Mouse (Mus musculus): ENCODE results near the gene Enho. TPM values are rescaled to one million over a fixed set of nuclear protein-coding genes. Genes with fewer than 3 reads are reported as not detected.

Enho gene
- polyA plus RNA-seq, 1 experiment from 2014 or later: 25.2 TPM

- Histone ChIP-seq H3K27ac (ENCODE audit: low read depth) (no peak overlapping the region), H3K27me3 (ENCODE audit: insufficient read depth, low read length) (peaks cover 17% of the 10 kb centered on the region; the same call in 1 of the 2 replicates), H3K4me2 (ENCODE audit: low read depth, low read length) (no peak overlapping the region), H3K36me3 (replicated peaks; ENCODE audit: insufficient read depth, low read length) (no peaks in the 10 kb centered on the region), H3K4me3 (ENCODE audit: low read depth, low read length) (no peak overlapping the region), H3K9ac (replicated peaks) (no peak overlapping the region), H3K4me1 (ENCODE audit: insufficient read depth) (no peaks in the 10 kb centered on the region), H3K9me3 (ENCODE audit: low read length) (no peaks in the 10 kb centered on the region)
- no peak for DNase-seq
- no peak for ATAC-seq
- WGBS (ENCODE audit: insufficient replicate concordance): 25% methylated on average over 6 of the region's 6 CpGs
- no peak for TF ChIP-seq CTCF (IDR thresholded peaks at IDR 0.05; ENCODE audit: low read depth)
Measured at GRCm38 (mm10) chr4:41682789-41683188, 42.7 kb upstream of the Enho start.

DNA sequence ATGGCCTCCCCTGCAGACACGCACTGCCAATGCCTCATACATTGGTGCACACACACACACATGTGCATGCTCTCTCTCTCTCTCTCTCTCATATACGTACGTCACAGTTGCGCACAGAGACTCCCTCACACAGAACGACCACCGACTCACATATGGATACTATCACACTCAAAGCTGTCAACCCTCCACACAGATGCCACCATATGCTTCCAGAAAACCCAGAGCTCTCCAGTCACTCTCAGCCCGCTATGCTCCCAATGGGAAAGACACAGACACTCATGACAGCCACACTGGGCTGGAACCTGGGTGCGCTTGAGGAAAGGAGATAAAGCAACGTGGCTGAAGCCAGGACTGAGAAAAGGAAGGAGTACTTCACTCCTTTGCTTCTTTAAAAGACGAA, 41.8 kb upstream of the Enho start:
- Histone ChIP-seq H3K4me1 (ENCODE audit: insufficient read depth) (no peaks in the 10 kb centered on the region), H3K4me3 (ENCODE audit: low read depth, low read length) (no peak overlapping the region), H3K9me3 (ENCODE audit: low read length) (no peaks in the 10 kb centered on the region), H3K27ac (ENCODE audit: low read depth) (no peak overlapping the region), H3K9ac (replicated peaks) (no peak overlapping the region), H3K4me2 (ENCODE audit: low read depth, low read length) (no peak overlapping the region), H3K27me3 (ENCODE audit: insufficient read depth, low read length) (peaks cover 17% of the 10 kb centered on the region; the same call in 1 of the 2 replicates), H3K36me3 (replicated peaks; ENCODE audit: insufficient read depth, low read length) (no peaks in the 10 kb centered on the region)
- ATAC-seq (no peak), DNase-seq (no peak)
- TF ChIP-seq CTCF (IDR thresholded peaks at IDR 0.05; ENCODE audit: low read depth): no peak
- no peak for TF ChIP-seq EP300 (IDR thresholded peaks at IDR 0.05; ENCODE audit: low read depth)
- WGBS (ENCODE audit: insufficient replicate concordance): 68% methylated on average over 10 of the region's 10 CpGs

- 48% methylated on average over 4 of the region's 4 CpGs for WGBS (ENCODE audit: insufficient replicate concordance)
- Histone ChIP-seq H3K4me1 (ENCODE audit: insufficient read depth) (no peaks in the 10 kb centered on the region), H3K27ac (ENCODE audit: low read depth) (no peak overlapping the region), H3K9ac (replicated peaks) (no peak overlapping the region), H3K36me3 (replicated peaks; ENCODE audit: insufficient read depth, low read length) (no peaks in the 10 kb centered on the region), H3K4me3 (ENCODE audit: low read depth, low read length) (no peak overlapping the region), H3K4me2 (ENCODE audit: low read depth, low read length) (no peak overlapping the region), H3K27me3 (ENCODE audit: insufficient read depth, low read length) (peaks cover 20% of the 10 kb centered on the region; the same call in 1 of the 2 replicates), H3K9me3 (ENCODE audit: low read length) (no peaks in the 10 kb centered on the region)
- ATAC-seq (no peak), DNase-seq (no peak)
- TF ChIP-seq CTCF (IDR thresholded peaks at IDR 0.05; ENCODE audit: low read depth) (no peak), EP300 (IDR thresholded peaks at IDR 0.05; ENCODE audit: low read depth) (no peak)
Measured at GRCm38 (mm10) chr4:41681176-41681575, 41.1 kb upstream of the Enho start.

DNA sequence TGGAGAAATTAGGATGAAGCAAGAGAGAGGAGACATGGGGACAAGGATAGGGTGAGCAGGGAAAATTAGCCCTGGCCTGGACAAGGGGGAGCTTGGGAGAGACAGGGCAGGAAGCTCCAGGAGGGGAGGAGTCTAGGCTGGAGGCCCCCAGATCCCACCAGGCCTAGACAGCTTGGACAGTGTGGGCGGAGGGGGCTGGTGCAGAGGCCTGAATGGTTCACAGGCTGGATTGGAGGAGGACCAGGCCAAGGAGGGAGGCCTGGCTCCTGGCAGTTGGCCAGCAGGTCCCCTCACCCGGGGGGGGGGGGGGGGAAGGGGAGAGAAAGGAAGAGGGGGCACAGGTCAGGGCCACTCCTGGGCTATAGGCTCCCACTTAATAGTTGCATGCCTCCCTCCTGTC, 39.2 kb upstream of the Enho start:
- no peak for DNase-seq
- peaks cover 23% of the 10 kb centered on the region; the same call in 1 of the 2 replicates for H3K27me3 ChIP-seq (ENCODE audit: insufficient read depth, low read length)
- WGBS (ENCODE audit: insufficient replicate concordance): 33% methylated on average over 1 of the region's 2 CpGs

DNA sequence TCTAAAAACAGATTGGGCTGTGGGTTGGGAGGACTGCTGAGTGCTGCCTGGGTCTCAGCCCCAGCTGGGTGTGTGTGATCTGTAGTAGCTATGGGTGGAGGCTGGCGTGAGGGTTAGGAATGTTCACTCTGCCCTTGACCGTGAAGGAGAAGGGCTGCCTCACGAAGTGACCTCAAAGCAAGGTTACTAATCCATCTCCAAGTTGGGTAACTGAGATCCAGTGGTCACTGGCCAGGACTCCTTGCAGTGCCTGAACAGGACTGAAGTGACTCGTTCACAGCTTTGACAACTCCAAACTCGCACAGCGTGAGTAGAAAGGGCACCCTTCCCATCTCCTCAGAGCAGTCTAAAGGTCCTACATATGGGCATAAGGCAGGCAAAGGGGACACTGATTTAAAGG, 38.7 kb upstream of the Enho start:
- no peak for TF ChIP-seq EP300 (IDR thresholded peaks at IDR 0.05; ENCODE audit: low read depth)
- no peak for TF ChIP-seq CTCF (IDR thresholded peaks at IDR 0.05; ENCODE audit: low read depth)
- H3K4me1 ChIP-seq (ENCODE audit: insufficient read depth): no peaks in the 10 kb centered on the region

More for the DNA sequence above, 39.2 kb upstream of the Enho start:
- Histone ChIP-seq H3K27ac (ENCODE audit: low read depth) (no peak overlapping the region), H3K9ac (replicated peaks) (no peak overlapping the region), H3K9me3 (ENCODE audit: low read length) (no peaks in the 10 kb centered on the region), H3K4me3 (ENCODE audit: low read depth, low read length) (no peak overlapping the region), H3K36me3 (replicated peaks; ENCODE audit: insufficient read depth, low read length) (no peaks in the 10 kb centered on the region), H3K4me2 (ENCODE audit: low read depth, low read length) (no peak overlapping the region), H3K4me1 (ENCODE audit: insufficient read depth) (no peaks in the 10 kb centered on the region)
- TF ChIP-seq EP300 (IDR thresholded peaks at IDR 0.05; ENCODE audit: low read depth) (no peak), CTCF (IDR thresholded peaks at IDR 0.05; ENCODE audit: low read depth) (no peak)
- no peak for ATAC-seq

GRCm38 (mm10) chr4:41677006-41677629, 37.0 kb upstream of the Enho start:
- Histone ChIP-seq H3K4me1 (ENCODE audit: insufficient read depth) (no peaks in the 10 kb centered on the region), H3K27me3 (ENCODE audit: insufficient read depth, low read length) (peaks cover 17% of the 10 kb centered on the region; the same call in 1 of the 2 replicates), H3K4me2 (ENCODE audit: low read depth, low read length) (no peak overlapping the region), H3K27ac (ENCODE audit: low read depth) (no peak overlapping the region), H3K9me3 (ENCODE audit: low read length) (no peaks in the 10 kb centered on the region), H3K36me3 (replicated peaks; ENCODE audit: insufficient read depth, low read length) (no peaks in the 10 kb centered on the region), H3K4me3 (ENCODE audit: low read depth, low read length) (no peak overlapping the region), H3K9ac (replicated peaks) (no peak overlapping the region)
- DNase-seq (no peak), ATAC-seq (no peak)
- WGBS (ENCODE audit: insufficient replicate concordance): 63% methylated on average over 12 of the region's 13 CpGs
- TF ChIP-seq CTCF (IDR thresholded peaks at IDR 0.05; ENCODE audit: low read depth) (no peak), EP300 (IDR thresholded peaks at IDR 0.05; ENCODE audit: low read depth) (no peak)

More for the DNA sequence above, 38.7 kb upstream of the Enho start:
- ATAC-seq (no peak), DNase-seq (no peak)
- H3K9ac ChIP-seq (replicated peaks): no peak overlapping the region
- 72% methylated on average over 6 of the region's 6 CpGs for WGBS (ENCODE audit: insufficient replicate concordance)
- H3K36me3 ChIP-seq (replicated peaks; ENCODE audit: insufficient read depth, low read length): no peaks in the 10 kb centered on the region
- H3K4me2 ChIP-seq (ENCODE audit: low read depth, low read length): no peak overlapping the region
- peaks cover 23% of the 10 kb centered on the region; the same call in 1 of the 2 replicates for H3K27me3 ChIP-seq (ENCODE audit: insufficient read depth, low read length)
- no peak overlapping the region for H3K27ac ChIP-seq (ENCODE audit: low read depth)
- no peak overlapping the region for H3K4me3 ChIP-seq (ENCODE audit: low read depth, low read length)
- no peaks in the 10 kb centered on the region for H3K9me3 ChIP-seq (ENCODE audit: low read length)

All from liver, postnatal 0 days (tissue).